Mouse (Mus musculus): ENCODE data around the gene Vps45. TPM values are rescaled to one million over a fixed set of nuclear protein-coding genes. Genes with fewer than 3 reads are reported as not detected.

Vps45 gene
- total and polyA plus RNA-seq, 3 experiments, result 20.6 to 92.0 (median 28.9) TPM

DNA sequence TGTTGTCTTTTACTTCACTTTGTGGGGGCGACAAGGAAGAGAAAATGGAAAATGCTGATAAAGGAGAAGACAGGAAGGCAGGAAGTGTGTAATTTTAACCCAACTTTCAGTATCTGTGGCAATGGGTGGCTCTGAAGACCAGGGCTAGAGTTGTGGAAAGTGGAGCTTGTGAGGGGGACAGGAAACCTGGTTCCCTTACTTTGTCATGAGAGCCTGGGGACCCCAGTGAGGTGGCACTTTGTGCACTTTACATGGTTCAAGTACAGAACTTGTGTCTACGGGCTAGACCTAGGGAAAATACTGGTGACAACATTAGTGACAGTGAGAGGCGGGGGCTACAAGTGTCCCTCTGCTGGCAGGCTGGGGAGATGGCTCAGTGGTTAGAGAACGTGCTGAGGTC is 71.3 kb downstream of the Vps45 start:
- H3K9me3 ChIP-seq (replicated peaks; ENCODE audit: insufficient read depth, low read length), result no peaks in the 10 kb centered on the region
- H3K36me3 ChIP-seq (ENCODE audit: control insufficient read depth in 1 of 2, insufficient read depth in 2 of 2, low read length in 2 of 2), result peaks cover 0 to 14% of the 10 kb centered on the region in 2 experiments; a peak in 2 of 4 replicates
- H3K4me3 ChIP-seq (ENCODE audit: control insufficient read depth in 1 of 2, insufficient read depth in 1 of 2, low read depth in 2 of 2, low read length in 2 of 2), result no peak overlapping the region
- H3K9ac ChIP-seq (ENCODE audit: control insufficient read depth, low read depth, low read length, poor library complexity, severe bottlenecking), result no peak overlapping the region
- H3K4me1 ChIP-seq (ENCODE audit: control insufficient read depth in 1 of 2, insufficient read depth in 2 of 2, low read length in 2 of 2), result peaks cover 6 to 21% of the 10 kb centered on the region in 2 experiments; a peak in 3 of 4 replicates
- TF ChIP-seq GATA1 (IDR thresholded peaks at IDR 0.05; ENCODE audit: low read depth, low read length), result no peak
- no peak for TF ChIP-seq MEF2A (IDR thresholded peaks at IDR 0.05; ENCODE audit: extremely low read depth, insufficient replicate concordance, low read depth, low read length, poor library complexity, severe bottlenecking)
- TF ChIP-seq ELF1 (IDR thresholded peaks at IDR 0.05; ENCODE audit: low read depth, low read length), result no peak
- TF ChIP-seq MAX (IDR thresholded peaks at IDR 0.05; ENCODE audit: low read length), result no peak
- TF ChIP-seq RAD21 (IDR thresholded peaks at IDR 0.05; ENCODE audit: low read depth, low read length), result no peak
- no peaks in the 10 kb centered on the region for H3K79me2 ChIP-seq (ENCODE audit: control insufficient read depth, insufficient read depth, low read length, poor library complexity)
- DNase-seq (ENCODE audit: low read depth, low spot score), result peak; percentile 42
- no peaks in the 10 kb centered on the region for H3K27me3 ChIP-seq (ENCODE audit: control insufficient read depth in 1 of 2, insufficient read depth in 2 of 2, low read length in 2 of 2)
- no peak overlapping the region for H3K27ac ChIP-seq (ENCODE audit: control insufficient read depth, low read depth, low read length)

GRCm38 (mm10) chr3:95986001-95986622 is 72.2 kb downstream of the Vps45 start:
- H3K36me3 ChIP-seq (ENCODE audit: control insufficient read depth in 1 of 2, insufficient read depth in 2 of 2, low read length in 2 of 2), result peaks cover 0 to 14% of the 10 kb centered on the region in 2 experiments; a peak in 2 of 4 replicates
- H3K27me3 ChIP-seq (ENCODE audit: control insufficient read depth in 1 of 2, insufficient read depth in 2 of 2, low read length in 2 of 2), result no peaks in the 10 kb centered on the region
- peaks cover 6 to 21% of the 10 kb centered on the region in 2 experiments; a peak in 3 of 4 replicates for H3K4me1 ChIP-seq (ENCODE audit: control insufficient read depth in 1 of 2, insufficient read depth in 2 of 2, low read length in 2 of 2)
- DNase-seq (ENCODE audit: low read depth, low spot score), result peak; percentile 38
- no peak overlapping the region for H3K4me3 ChIP-seq (ENCODE audit: control insufficient read depth in 1 of 2, insufficient read depth in 1 of 2, low read depth in 2 of 2, low read length in 2 of 2)
- H3K9ac ChIP-seq (ENCODE audit: control insufficient read depth, low read depth, low read length, poor library complexity, severe bottlenecking), result no peak overlapping the region
- no peak overlapping the region for H3K27ac ChIP-seq (ENCODE audit: control insufficient read depth, low read depth, low read length)
- no peaks in the 10 kb centered on the region for H3K9me3 ChIP-seq (replicated peaks; ENCODE audit: insufficient read depth, low read length)
- no peaks in the 10 kb centered on the region for H3K79me2 ChIP-seq (ENCODE audit: control insufficient read depth, insufficient read depth, low read length, poor library complexity)
- no peak for TF ChIP-seq CHD1 (IDR thresholded peaks at IDR 0.05; ENCODE audit: low read depth, low read length)
- 0 out of 2 replicates have a peak, but pooled peaks have one; percentile 16 for TF ChIP-seq MAZ (IDR thresholded peaks at IDR 0.05; ENCODE audit: low read depth, low read length)

DNA sequence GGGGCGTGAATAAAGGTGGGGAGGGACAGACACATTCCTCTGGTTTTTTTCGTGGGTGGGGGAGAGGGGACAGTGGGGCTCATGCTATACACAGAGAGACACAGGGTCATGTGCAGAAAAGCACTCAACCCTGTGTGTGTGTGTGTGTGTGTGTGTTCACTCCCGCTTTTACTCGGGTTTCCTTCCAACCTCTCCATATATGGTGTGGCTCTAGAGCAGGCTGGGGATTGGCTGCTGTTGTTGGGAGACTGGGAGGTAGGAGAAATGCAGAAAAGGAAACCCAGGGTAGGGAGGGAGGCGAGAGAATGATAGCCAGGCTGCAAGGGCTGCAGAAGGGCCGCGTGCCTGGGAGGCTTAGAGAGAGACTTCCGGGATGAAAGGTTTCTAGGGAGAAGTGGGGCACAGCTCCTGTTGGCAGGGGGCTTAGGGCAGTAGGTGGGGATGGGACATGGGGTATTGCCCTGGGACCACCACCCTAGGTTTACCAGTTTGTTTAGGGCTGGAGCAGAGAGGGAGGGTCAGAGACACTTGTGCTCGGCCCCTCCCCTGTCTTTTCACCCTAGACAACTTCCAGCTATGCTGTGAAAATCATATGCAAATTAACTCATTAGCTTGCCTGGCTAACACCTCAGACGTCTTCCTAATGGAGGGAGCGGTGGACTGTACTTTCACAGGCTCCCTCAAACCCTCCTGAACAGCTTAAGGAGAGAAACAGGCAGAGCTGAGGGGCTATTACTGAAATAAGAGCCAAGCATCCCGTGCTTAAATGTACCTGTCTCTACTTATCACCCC is 72.9 kb downstream of the Vps45 start:
- Histone ChIP-seq H3K4me3 (ENCODE audit: control insufficient read depth in 1 of 2, insufficient read depth in 1 of 2, low read depth in 2 of 2, low read length in 2 of 2) (no peak overlapping the region), H3K4me1 (ENCODE audit: control insufficient read depth in 1 of 2, insufficient read depth in 2 of 2, low read length in 2 of 2) (peaks cover 6 to 21% of the 10 kb centered on the region in 2 experiments; a peak in 3 of 4 replicates)
- no peak for DNase-seq (ENCODE audit: low read depth, low spot score)

More for the DNA sequence above, 72.9 kb downstream of the Vps45 start:
- H3K27ac ChIP-seq (ENCODE audit: control insufficient read depth, low read depth, low read length), result no peak overlapping the region
- H3K36me3 ChIP-seq (ENCODE audit: control insufficient read depth in 1 of 2, insufficient read depth in 2 of 2, low read length in 2 of 2), result peaks cover 0 to 14% of the 10 kb centered on the region in 2 experiments; a peak in 2 of 4 replicates
- no peaks in the 10 kb centered on the region for H3K79me2 ChIP-seq (ENCODE audit: control insufficient read depth, insufficient read depth, low read length, poor library complexity)
- H3K9ac ChIP-seq (ENCODE audit: control insufficient read depth, low read depth, low read length, poor library complexity, severe bottlenecking), result no peak overlapping the region
- H3K9me3 ChIP-seq (replicated peaks; ENCODE audit: insufficient read depth, low read length), result no peaks in the 10 kb centered on the region
- H3K27me3 ChIP-seq (ENCODE audit: control insufficient read depth in 1 of 2, insufficient read depth in 2 of 2, low read length in 2 of 2), result no peaks in the 10 kb centered on the region
- TF ChIP-seq CHD2 (IDR thresholded peaks at IDR 0.05; ENCODE audit: low read length) (no peak), MAX (IDR thresholded peaks at IDR 0.05; ENCODE audit: low read length) (no peak), E2F4 (IDR thresholded peaks at IDR 0.05; ENCODE audit: borderline replicate concordance, low read depth, low read length) (no peak), EP300 (IDR thresholded peaks at IDR 0.05; ENCODE audit: low read depth in 1 of 2, low read length in 2 of 2) (no peak), NELFE (IDR thresholded peaks at IDR 0.05; ENCODE audit: low read depth, low read length) (no peak), POLR2AphosphoS5 (IDR thresholded peaks at IDR 0.05; ENCODE audit: borderline replicate concordance, low read depth, low read length) (no peak), TBP (IDR thresholded peaks at IDR 0.05; ENCODE audit: low read depth, low read length) (no peak), KAT2A (conservative IDR thresholded peaks at IDR 0.05; ENCODE audit: low read depth, low read length) (no peak)
